Mouse (Mus musculus) stomach, postnatal 0 days (tissue): ENCODE results near the gene Crygb.

Source experiments
- CTCF ChIP-seq: IDR thresholded peaks from 2 replicates; pipeline ENCODE4 v1.5.1; 2016; ENCODE audit warnings: antibody characterized with exemption, low read depth, mild to moderate bottlenecking, moderate library complexity
- EP300 ChIP-seq: optimal IDR thresholded peaks from 2 replicates; pipeline ENCODE3; 2016; ENCODE audit warnings: antibody characterized with exemption

DNA sequence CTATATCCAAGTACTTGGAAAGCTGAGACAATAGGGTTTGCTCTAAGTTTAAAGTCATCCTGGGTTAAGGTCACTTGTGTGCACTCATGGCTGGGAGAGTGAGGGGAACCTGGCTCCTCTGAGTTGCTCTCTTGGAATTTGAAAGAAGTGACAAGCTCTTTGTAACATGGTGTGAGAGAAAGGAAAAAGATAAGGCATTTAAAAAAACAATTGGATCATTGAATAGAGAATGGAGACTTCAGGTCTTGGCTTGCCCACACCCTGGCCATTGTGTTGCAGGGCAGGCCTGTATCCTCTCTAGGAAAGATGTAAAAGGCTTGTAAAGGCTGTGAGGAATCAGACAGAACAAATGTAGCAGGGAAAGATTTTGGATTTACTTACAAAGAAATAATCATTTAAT is 14.2 kb downstream of the Crygb start:
- TF ChIP-seq CTCF (no peak), EP300 (no peak)
